Mouse (Mus musculus) heart, embryonic 14.5 days (tissue): ENCODE results near the gene Srgap2. TPM values are rescaled to one million over a fixed set of nuclear protein-coding genes. Genes with fewer than 3 reads are reported as not detected.

Experiments used
- ATAC-seq: fragments of 200-750 bp; cut with Nextera tagmentation; 2 replicates; pipeline ENCODE4 v1.8.0; 2017; ENCODE audit warnings: low read depth, moderate TSS enrichment; ENCODE audit not compliant: insufficient number of reproducible peaks, insufficient read depth, low FRiP score
- H3K27ac ChIP-seq, 2 experiments: fragments of 200-500 bp in 1 of 2; fragments of 300-500 bp in 1 of 2; sonication (generic) in 1 of 2; replicated peaks in 1 of 2; 2 replicates each; pipeline ENCODE4 v1.5.1; 2012 to 2014; ENCODE audit warnings: low read depth in 2 of 2, low read length in 2 of 2, control low read depth in 1 of 2, mild to moderate bottlenecking in 1 of 2, mixed read lengths in 1 of 2; ENCODE audit not compliant: control insufficient read depth in 1 of 2, insufficient read depth in 1 of 2
- H3K27me3 ChIP-seq: fragments of 300-500 bp; sonication (generic); 2 replicates; pipeline ENCODE4 v1.6.1; 2014; ENCODE audit warnings: mild to moderate bottlenecking, low read length, control low read depth; ENCODE audit not compliant: control insufficient read depth, insufficient read depth
- H3K36me3 ChIP-seq: fragments of 300-500 bp; sonication (generic); 2 replicates; pipeline ENCODE4 v1.6.1; 2014; ENCODE audit warnings: mild to moderate bottlenecking, control low read depth, low read length, mixed read lengths; ENCODE audit not compliant: control insufficient read depth, insufficient read depth
- H3K4me1 ChIP-seq, 2 experiments: fragments of 200-500 bp in 1 of 2; fragments of 300-500 bp in 1 of 2; sonication (generic) in 1 of 2; 2 replicates each; pipeline ENCODE4 v1.6.1; 2012 to 2014; ENCODE audit warnings: low read length in 2 of 2, control low read depth in 1 of 2, mixed read lengths in 1 of 2; ENCODE audit not compliant: control insufficient read depth in 2 of 2, insufficient read depth in 2 of 2
- H3K4me2 ChIP-seq: fragments of 300-500 bp; sonication (generic); 2 replicates; pipeline ENCODE4 v1.6.1; 2014; ENCODE audit warnings: mild to moderate bottlenecking, low read length
- H3K4me3 ChIP-seq, 2 experiments: fragments of 200-500 bp in 1 of 2; fragments of 300-500 bp in 1 of 2; sonication (generic) in 1 of 2; 2 replicates each; pipeline ENCODE4 v1.5.1; 2012 to 2014; ENCODE audit warnings: low read length in 2 of 2, mild to moderate bottlenecking in 2 of 2, control low read depth in 1 of 2, low read depth in 1 of 2, moderate library complexity in 1 of 2; ENCODE audit not compliant: control insufficient read depth in 1 of 2, insufficient read depth in 1 of 2
- H3K9ac ChIP-seq: fragments of 300-500 bp; sonication (generic); 2 replicates; pipeline ENCODE4 v1.6.1; 2014; ENCODE audit warnings: mild to moderate bottlenecking, low read length
- H3K9me3 ChIP-seq: fragments of 300-500 bp; sonication (generic); 2 replicates; pipeline ENCODE4 v1.6.1; 2016; ENCODE audit warnings: low read length, control low read depth; ENCODE audit not compliant: control insufficient read depth
- WGBS: fragments of 180-500 bp; shearing (Covaris S2); extraction: QIAGEN DNeasy Blood & Tissue Kit; methylation state at CpG from one replicate; pipeline ENCODE4 v1.1.7; 2014; 5-methylcytosine and 5-hydroxymethylcytosine counted together
- polyA plus RNA-seq: library from polyadenylated mRNA; unstranded; fragments of >200 nt; fragmentation: Nextera tagmentation; extraction: Ambion mirVana; gene quantifications from 2 replicates; pipeline ENCODE4 v1.2.1, GENCODE M21; 2014

The Srgap2 gene
- polyA plus RNA-seq, 1 experiment from 2014 or later: 15.7 TPM

- no peaks in the 10 kb centered on the region for H3K9me3 ChIP-seq
- no peak overlapping the region for H3K9ac ChIP-seq
- no peak overlapping the region for H3K4me3 ChIP-seq
- 0 out of 2 replicates have a peak, but pooled peaks cover 6% of the 10 kb centered on the region for H3K36me3 ChIP-seq
- ATAC-seq: no peak
- H3K27me3 ChIP-seq: no peaks in the 10 kb centered on the region
- 78% methylated on average over 5 of the region's 5 CpGs for WGBS
- H3K4me1 ChIP-seq: no peaks in the 10 kb centered on the region
- no peak overlapping the region for H3K27ac ChIP-seq
- H3K4me2 ChIP-seq: no peak overlapping the region
Observed at GRCm38 (mm10) chr1:131541903-131542302, 14.8 kb upstream of the Srgap2 start.

GRCm38 (mm10) chr1:131541431-131541830 is 14.3 kb upstream of the Srgap2 start:
- Histone ChIP-seq H3K4me2 (no peak overlapping the region), H3K4me1 (no peaks in the 10 kb centered on the region), H3K27ac (no peak overlapping the region), H3K4me3 (no peak overlapping the region), H3K27me3 (no peaks in the 10 kb centered on the region), H3K36me3 (0 out of 2 replicates have a peak, but pooled peaks cover 6% of the 10 kb centered on the region), H3K9me3 (no peaks in the 10 kb centered on the region), H3K9ac (no peak overlapping the region)
- no peak for ATAC-seq
- 23% methylated on average over 3 of the region's 3 CpGs for WGBS

- H3K9me3 ChIP-seq: no peaks in the 10 kb centered on the region
- no peaks in the 10 kb centered on the region for H3K4me1 ChIP-seq
- ATAC-seq: no peak
- H3K4me3 ChIP-seq: no peak overlapping the region
- H3K9ac ChIP-seq: no peak overlapping the region
- 68% methylated on average over 5 of the region's 5 CpGs for WGBS
- H3K36me3 ChIP-seq: 0 out of 2 replicates have a peak, but pooled peaks cover 6% of the 10 kb centered on the region
- H3K4me2 ChIP-seq: no peak overlapping the region
- H3K27ac ChIP-seq: no peak overlapping the region
- no peaks in the 10 kb centered on the region for H3K27me3 ChIP-seq
Observed at GRCm38 (mm10) chr1:131540795-131541194, 13.6 kb upstream of the Srgap2 start.

- no peak for ATAC-seq
- Histone ChIP-seq H3K27ac (no peak overlapping the region), H3K4me1 (no peaks in the 10 kb centered on the region), H3K9ac (no peak overlapping the region), H3K4me2 (no peak overlapping the region), H3K27me3 (no peaks in the 10 kb centered on the region), H3K4me3 (no peak overlapping the region), H3K36me3 (peaks cover 10% of the 10 kb centered on the region; the same call in 1 of the 2 replicates), H3K9me3 (no peaks in the 10 kb centered on the region)
- WGBS: 69% methylated on average over 4 of the region's 4 CpGs
Observed at GRCm38 (mm10) chr1:131539771-131540170, 12.6 kb upstream of the Srgap2 start.

GRCm38 (mm10) chr1:131528561-131529166 is 1.5 kb upstream of the Srgap2 start:
- Histone ChIP-seq H3K27ac (peak overlapping the region; percentile 89 to 90), H3K36me3 (no peaks in the 10 kb centered on the region), H3K9me3 (no peaks in the 10 kb centered on the region), H3K4me2 (peak overlapping the region; percentile 89), H3K27me3 (no peaks in the 10 kb centered on the region), H3K9ac (peak overlapping the region; percentile 75), H3K4me1 (peaks cover 9 to 31% of the 10 kb centered on the region in 2 experiments), H3K4me3 (peak overlapping the region; percentile 84 to 90)
- 0% methylated on average over 9 of the region's 9 CpGs for WGBS
- no peak for ATAC-seq

GRCm38 (mm10) chr1:131528081-131528507 is 942 bp upstream of the Srgap2 start:
- Histone ChIP-seq H3K9me3 (no peaks in the 10 kb centered on the region), H3K4me2 (peak overlapping the region; percentile 89), H3K27ac (peak overlapping the region; percentile 89 to 90), H3K27me3 (no peaks in the 10 kb centered on the region), H3K36me3 (no peaks in the 10 kb centered on the region), H3K4me1 (peaks cover 10 to 36% of the 10 kb centered on the region in 2 experiments), H3K4me3 (peak overlapping the region; percentile 84 to 90), H3K9ac (peak overlapping the region; percentile 75)
- WGBS: under 1% methylated on average over 34 of the region's 34 CpGs
- ATAC-seq: no peak

GRCm38 (mm10) chr1:131526371-131527270 is 531 bp downstream of the Srgap2 start:
- under 1% methylated on average over 79 of the region's 81 CpGs for WGBS
- ATAC-seq: peak; percentile 46
- Histone ChIP-seq H3K9ac (peak overlapping the region; percentile 85), H3K4me3 (peak overlapping the region; percentile 80 to 94), H3K27ac (peak overlapping the region; percentile 95 to 96), H3K36me3 (no peaks in the 10 kb centered on the region), H3K9me3 (no peaks in the 10 kb centered on the region), H3K4me2 (peak overlapping the region; percentile 89), H3K4me1 (peaks cover 10 to 44% of the 10 kb centered on the region in 2 experiments), H3K27me3 (no peaks in the 10 kb centered on the region)
